Mouse (Mus musculus) liver, postnatal 0 days (tissue): ENCODE results near the gene BC107364. TPM values are rescaled to one million over a fixed set of nuclear protein-coding genes. Genes with fewer than 3 reads are reported as not detected.
A peak's percentile ranks its signal among the peaks of the same experiment; 100 is the strongest.

Source experiments
- ATAC-seq: fragments of 200-750 bp; cut with Nextera tagmentation; 2 replicates; pipeline ENCODE4 v1.8.0; 2017; ENCODE audit warnings: mild to moderate bottlenecking, moderate library complexity
- DNase-seq: peaks from one replicate; pipeline ENCODE4 v3.0.0-alpha.2; 2016
- H3K27ac ChIP-seq: fragments of 300-500 bp; sonication (generic); 2 replicates; pipeline ENCODE4 v1.5.1; 2014; ENCODE audit warnings: antibody characterized with exemption, moderate library complexity, mild to moderate bottlenecking, low read depth
- H3K27me3 ChIP-seq: fragments of 300-500 bp; sonication (generic); 2 replicates; pipeline ENCODE4 v1.6.1; 2014; ENCODE audit warnings: low read length, control low read depth, mixed read lengths; ENCODE audit not compliant: insufficient read depth
- H3K36me3 ChIP-seq: fragments of 300-500 bp; sonication (generic); replicated peaks from 2 replicates; pipeline ENCODE4 v1.6.1; 2014; ENCODE audit warnings: mild to moderate bottlenecking, control low read depth, low read length, moderate library complexity, mixed read lengths; ENCODE audit not compliant: insufficient read depth
- H3K4me1 ChIP-seq: fragments of 300-500 bp; sonication (generic); 2 replicates; pipeline ENCODE4 v1.6.1; 2014; ENCODE audit warnings: antibody characterized with exemption, mild to moderate bottlenecking, control low read depth; ENCODE audit not compliant: insufficient read depth
- H3K4me2 ChIP-seq: fragments of 300-500 bp; sonication (generic); 2 replicates; pipeline ENCODE4 v1.6.1; 2014; ENCODE audit warnings: low read depth, mild to moderate bottlenecking, low read length, moderate library complexity, mixed read lengths
- H3K4me3 ChIP-seq: fragments of 300-500 bp; sonication (generic); 2 replicates; pipeline ENCODE4 v1.5.1; 2014; ENCODE audit warnings: low read depth, low read length
- H3K9ac ChIP-seq: fragments of 300-500 bp; sonication (generic); replicated peaks from 2 replicates; pipeline ENCODE4 v1.6.1; 2014; ENCODE audit warnings: mild to moderate bottlenecking, moderate library complexity
- H3K9me3 ChIP-seq: fragments of 300-500 bp; sonication (generic); 2 replicates; pipeline ENCODE4 v1.6.1; 2016; ENCODE audit warnings: mild to moderate bottlenecking, control low read depth, low read length, mixed read lengths
- CTCF ChIP-seq: sonication (generic); IDR thresholded peaks from 2 replicates; pipeline ENCODE4 v1.5.1; 2016; ENCODE audit warnings: antibody characterized with exemption, low read depth
- EP300 ChIP-seq: IDR thresholded peaks from 2 replicates; pipeline ENCODE4 v1.6.1; 2016; ENCODE audit warnings: antibody characterized with exemption, low read depth, mild to moderate bottlenecking
- WGBS: fragments of 180-500 bp; shearing (Covaris S2); extraction: QIAGEN DNeasy Blood & Tissue Kit; methylation state at CpG from one replicate; pipeline ENCODE4 v1.1.7; 2014; ENCODE audit not compliant: insufficient replicate concordance; 5-methylcytosine and 5-hydroxymethylcytosine counted together
- polyA plus RNA-seq: library from polyadenylated mRNA; unstranded; fragments of >200 nt; fragmentation: Nextera tagmentation; extraction: Ambion mirVana; gene quantifications from 2 replicates; pipeline ENCODE4 v1.2.1, GENCODE M21; 2015

BC107364 gene
- polyA plus RNA-seq, 1 experiment from 2014 or later: not detected

DNA sequence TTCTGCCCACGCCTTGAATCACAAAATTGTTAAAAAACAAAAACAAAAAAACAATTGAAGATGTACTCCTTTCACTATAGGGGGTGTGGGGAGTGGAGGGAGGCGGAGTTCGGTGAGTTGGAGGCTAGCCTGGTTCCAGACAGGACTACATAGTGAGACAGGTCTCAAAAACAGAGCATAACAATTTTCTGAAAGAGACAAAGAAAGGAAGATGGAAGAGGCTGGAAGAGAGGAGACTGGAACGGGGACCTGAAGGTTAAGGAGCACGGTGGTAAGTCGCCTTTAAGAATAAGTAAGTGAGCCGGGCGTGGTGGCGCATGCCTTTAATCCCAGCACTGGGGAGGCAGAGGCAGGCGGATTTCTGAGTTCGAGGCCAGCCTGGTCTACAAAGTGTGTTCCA lies 47.1 kb downstream of the BC107364 start:
- no peaks in the 10 kb centered on the region for H3K36me3 ChIP-seq

DNA sequence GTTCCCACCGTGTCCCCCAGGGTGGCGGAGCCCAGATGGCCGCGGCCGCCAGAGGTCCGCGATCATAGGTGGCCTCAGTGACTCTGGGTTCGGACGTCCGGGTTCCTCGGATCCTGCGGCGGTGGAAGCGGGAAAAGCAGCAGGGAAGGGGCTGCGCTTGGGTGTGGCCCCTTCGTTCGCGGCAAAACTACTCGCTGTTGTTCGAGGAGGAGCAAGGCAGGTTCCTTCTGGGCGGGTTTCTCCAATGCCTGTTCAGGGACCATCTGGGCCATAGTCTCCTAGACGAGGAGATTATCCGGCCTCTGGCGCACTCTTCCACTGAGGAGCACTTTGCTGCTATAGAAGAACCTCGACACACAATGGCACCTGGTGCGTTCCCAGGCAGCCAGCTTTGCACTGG lies 47.7 kb downstream of the BC107364 start:
- DNase-seq: no peak
- ATAC-seq: no peak
- no peaks in the 10 kb centered on the region for H3K9me3 ChIP-seq
- H3K36me3 ChIP-seq: no peaks in the 10 kb centered on the region
- no peak overlapping the region for H3K27ac ChIP-seq
- H3K27me3 ChIP-seq: peaks cover 84% of the 10 kb centered on the region
- no peak overlapping the region for H3K4me3 ChIP-seq
- WGBS: 4% methylated on average over 26 of the region's 26 CpGs
- H3K4me1 ChIP-seq: peaks cover 9% of the 10 kb centered on the region
- H3K9ac ChIP-seq: no peak overlapping the region
- H3K4me2 ChIP-seq: no peak overlapping the region
- TF ChIP-seq CTCF: no peak
- no peak for TF ChIP-seq EP300

More for the DNA sequence above, 47.1 kb downstream of the BC107364 start:
- Histone ChIP-seq H3K4me2 (no peak overlapping the region), H3K4me1 (peaks cover 13% of the 10 kb centered on the region), H3K9ac (no peak overlapping the region), H3K27me3 (peaks cover 84% of the 10 kb centered on the region), H3K4me3 (no peak overlapping the region), H3K9me3 (no peaks in the 10 kb centered on the region), H3K27ac (no peak overlapping the region)
- 13% methylated on average over 11 of the region's 11 CpGs for WGBS
- TF ChIP-seq EP300: no peak
- no peak for TF ChIP-seq CTCF
- ATAC-seq (no peak), DNase-seq (no peak)

DNA sequence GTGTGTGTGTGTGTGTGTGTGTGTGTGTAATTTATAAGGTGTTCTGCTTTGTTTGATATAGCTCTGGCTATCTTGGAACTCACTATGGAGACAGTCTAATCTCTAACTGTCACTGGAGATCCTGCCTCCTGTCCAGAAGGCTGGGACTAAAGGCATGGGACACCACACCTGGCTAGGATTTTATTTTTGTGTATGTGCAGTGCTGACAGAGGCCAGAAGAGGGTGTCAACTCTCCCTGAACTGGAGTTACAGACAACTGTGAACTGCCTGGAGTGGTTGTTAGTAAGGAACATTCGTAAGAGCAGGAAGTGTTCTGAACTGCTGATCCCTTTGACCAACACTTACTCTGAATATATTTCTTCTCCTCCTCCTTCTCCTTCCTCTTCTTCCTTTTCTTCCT lies 49.1 kb downstream of the BC107364 start:
- ATAC-seq: peak; percentile 47; the same call in 1 of the 2 replicates
- H3K4me2 ChIP-seq: no peak overlapping the region

DNA sequence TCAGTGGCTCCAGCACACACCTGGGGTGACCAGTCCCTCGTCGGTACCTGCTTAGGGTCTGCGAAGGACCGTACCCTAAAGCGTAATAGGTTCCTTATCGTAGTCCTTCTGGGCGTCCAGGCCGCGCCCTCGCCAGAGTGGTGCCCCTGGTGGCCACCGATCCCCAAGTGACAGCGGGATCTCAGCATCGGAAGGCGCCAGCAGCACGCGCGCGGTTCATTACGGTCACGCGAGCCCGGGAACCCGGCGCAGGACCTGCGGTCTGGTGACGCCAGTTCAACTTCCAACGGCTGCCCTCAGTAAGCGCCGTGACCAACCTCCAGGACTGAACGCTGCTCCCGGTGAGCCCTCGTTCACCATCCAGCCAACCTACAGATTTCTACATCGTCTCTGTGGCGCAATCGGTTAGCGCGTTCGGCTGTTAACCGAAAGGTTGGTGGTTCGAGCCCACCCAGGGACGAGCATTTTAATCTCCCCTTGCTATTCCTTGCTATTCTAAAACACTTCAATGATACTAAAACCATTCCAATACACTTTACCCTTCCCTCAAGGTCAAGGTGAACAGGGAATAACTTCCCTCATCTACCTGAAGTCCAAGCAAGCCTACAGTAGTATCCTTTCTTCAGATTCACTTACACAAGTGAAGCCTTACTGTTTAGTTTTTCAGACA lies 50.1 kb downstream of the BC107364 start:
- WGBS: under 1% methylated on average over 41 of the region's 41 CpGs

More for the DNA sequence above, 49.1 kb downstream of the BC107364 start:
- TF ChIP-seq EP300: no peak
- peak; percentile 56 for TF ChIP-seq CTCF
- H3K9me3 ChIP-seq: no peaks in the 10 kb centered on the region
- peaks cover 84% of the 10 kb centered on the region for H3K27me3 ChIP-seq
- 5% methylated on average over 1 of the region's 1 CpGs for WGBS
- H3K27ac ChIP-seq: no peak overlapping the region
- H3K36me3 ChIP-seq: no peaks in the 10 kb centered on the region
- no peak overlapping the region for H3K4me3 ChIP-seq
- H3K9ac ChIP-seq: no peak overlapping the region
- peaks cover 4% of the 10 kb centered on the region for H3K4me1 ChIP-seq
- peak; percentile 39 for DNase-seq

DNA sequence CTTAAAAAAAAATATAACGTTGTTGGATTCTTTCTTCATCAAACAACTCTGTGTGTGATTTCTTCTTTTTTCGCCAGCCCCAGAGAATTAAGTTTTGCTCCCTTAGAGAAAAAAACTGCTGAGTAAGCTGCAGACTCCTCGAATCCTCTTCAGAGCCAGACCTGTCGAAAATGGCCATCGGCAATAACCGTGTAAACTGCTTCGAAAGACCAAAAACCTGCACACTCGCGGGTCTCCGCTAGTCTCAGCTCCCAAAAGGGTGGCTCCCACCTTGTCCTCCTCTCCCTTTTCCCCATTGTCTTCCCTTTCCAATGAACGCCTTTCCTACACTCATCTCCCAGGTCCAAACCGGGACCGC lies 50.7 kb downstream of the BC107364 start:
- ATAC-seq: no peak
- Histone ChIP-seq H3K36me3 (no peaks in the 10 kb centered on the region), H3K4me2 (peak overlapping the region; percentile 60), H3K9me3 (no peaks in the 10 kb centered on the region), H3K4me3 (peak overlapping the region; percentile 28), H3K4me1 (peaks cover 4% of the 10 kb centered on the region), H3K27ac (no peak overlapping the region), H3K9ac (no peak overlapping the region), H3K27me3 (peaks cover 79% of the 10 kb centered on the region)
- DNase-seq: no peak
- 3% methylated on average over 13 of the region's 13 CpGs for WGBS
- TF ChIP-seq EP300 (no peak), CTCF (no peak)

More for the DNA sequence above, 50.1 kb downstream of the BC107364 start:
- no peaks in the 10 kb centered on the region for H3K9me3 ChIP-seq
- H3K27me3 ChIP-seq: peaks cover 83% of the 10 kb centered on the region
- H3K4me1 ChIP-seq: peaks cover 4% of the 10 kb centered on the region
- peak; percentile 48 for DNase-seq
- no peak overlapping the region for H3K9ac ChIP-seq
- ATAC-seq: peak; percentile 66
- peak overlapping the region; percentile 28 for H3K4me3 ChIP-seq
- TF ChIP-seq CTCF: peak; percentile 55
- TF ChIP-seq EP300: no peak
- H3K4me2 ChIP-seq: peak overlapping the region; percentile 60
- no peak overlapping the region for H3K27ac ChIP-seq
- H3K36me3 ChIP-seq: no peaks in the 10 kb centered on the region

DNA sequence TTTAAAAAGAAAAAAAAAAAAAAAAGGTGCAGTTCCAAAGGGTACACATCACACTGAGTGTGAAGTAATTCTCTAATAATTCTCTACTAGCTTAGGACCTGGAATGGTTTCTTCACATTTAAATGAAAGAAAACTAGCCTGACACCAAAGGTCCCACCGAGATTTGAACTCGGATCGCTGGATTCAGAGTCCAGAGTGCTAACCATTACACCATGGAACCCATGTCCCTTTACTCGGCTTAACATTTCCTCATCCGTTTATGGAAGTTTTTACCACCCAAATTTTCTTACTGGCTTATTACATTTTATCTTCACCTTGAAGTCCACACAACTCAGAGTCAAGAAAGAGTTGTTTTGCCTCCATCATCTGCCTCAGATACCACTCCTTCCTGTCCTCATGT lies 53.2 kb downstream of the BC107364 start:
- ATAC-seq (no peak), DNase-seq (no peak)
- H3K27me3 ChIP-seq: peaks cover 64% of the 10 kb centered on the region
- no peaks in the 10 kb centered on the region for H3K36me3 ChIP-seq
- no peak overlapping the region for H3K27ac ChIP-seq
- H3K9ac ChIP-seq: no peak overlapping the region
- TF ChIP-seq CTCF: no peak
- no peak for TF ChIP-seq EP300
- H3K4me2 ChIP-seq: no peak overlapping the region
- H3K4me3 ChIP-seq: no peak overlapping the region
- WGBS: 5% methylated on average over 5 of the region's 5 CpGs
- H3K9me3 ChIP-seq: no peaks in the 10 kb centered on the region
- H3K4me1 ChIP-seq: peaks cover 4% of the 10 kb centered on the region; the same call in 1 of the 2 replicates
